Mouse (Mus musculus) spleen, adult 2 months (tissue): Measurements from ENCODE around the gene A830005F24Rik. TPM values are rescaled to one million over a fixed set of nuclear protein-coding genes. Genes with fewer than 3 reads are reported as not detected.

Experiments
- DNase-seq, 2 experiments: peaks; one replicate each; pipeline versions ENCODE4 v3.0.0 to v3.0.0-alpha.2; 2012 to 2021; ENCODE audit warnings: low spot score in 2 of 2, low read depth in 1 of 2
- H3K27ac ChIP-seq: fragments of 200-500 bp; 2 replicates; pipeline ENCODE4 v1.5.1; 2012; ENCODE audit warnings: low read length, inconsistent platforms; ENCODE audit not compliant: insufficient read depth
- H3K27me3 ChIP-seq: fragments of 200-500 bp; 2 replicates; pipeline ENCODE4 v1.6.1; 2012; ENCODE audit warnings: mild to moderate bottlenecking, moderate library complexity, low read length, inconsistent platforms; ENCODE audit not compliant: control insufficient read depth, insufficient read depth
- H3K36me3 ChIP-seq: fragments of 200-500 bp; 2 replicates; pipeline ENCODE4 v1.6.1; 2012; ENCODE audit warnings: mild to moderate bottlenecking, low read length, inconsistent platforms; ENCODE audit not compliant: control insufficient read depth, insufficient read depth
- H3K4me1 ChIP-seq: fragments of 200-500 bp; 2 replicates; pipeline ENCODE4 v1.6.1; 2011; ENCODE audit warnings: inconsistent platforms; ENCODE audit not compliant: control insufficient read depth, insufficient read depth, insufficient read length
- H3K4me3 ChIP-seq: fragments of 200-500 bp; 2 replicates; pipeline ENCODE4 v1.5.1; 2011; ENCODE audit warnings: mild to moderate bottlenecking, inconsistent platforms; ENCODE audit not compliant: insufficient read depth, insufficient read length; ENCODE audit errors: extremely low read depth
- CTCF ChIP-seq: fragments of 200-500 bp; IDR thresholded peaks from 2 replicates; pipeline ENCODE4 v1.5.1; 2011; ENCODE audit warnings: mild to moderate bottlenecking, inconsistent platforms; ENCODE audit not compliant: insufficient read depth, insufficient read length, insufficient replicate concordance; ENCODE audit errors: extremely low read depth
- POLR2A ChIP-seq: fragments of 200-500 bp; IDR thresholded peaks from 2 replicates; pipeline ENCODE4 v1.6.1; 2011; ENCODE audit warnings: low read depth, low read length, inconsistent platforms
- WGBS: fragments of 180-500 bp; shearing (Covaris S2); methylation state at CpG from one replicate; pipeline ENCODE4 v1.1.7; 2018; 5-methylcytosine and 5-hydroxymethylcytosine counted together
- polyA plus RNA-seq: library from polyadenylated mRNA; depleted of rRNA; stranded (reverse); fragments of >200 nt; gene quantifications from 2 replicates; pipeline ENCODE4 v1.2.3, GENCODE M21; 2012; rRNA removed

Gene A830005F24Rik
- polyA plus RNA-seq, 1 experiment = not detected

- WGBS = 41% methylated on average over 21 of the region's 21 CpGs
- peak in 1 of 2 experiments; percentile 9 for DNase-seq
- Histone ChIP-seq H3K27ac (peak overlapping the region; percentile 38), H3K4me3 (peak overlapping the region; percentile 37), H3K27me3 (no peaks in the 10 kb centered on the region), H3K4me1 (no peaks in the 10 kb centered on the region), H3K36me3 (no peaks in the 10 kb centered on the region)
- TF ChIP-seq CTCF (no peak), POLR2A (no peak)
Observed at GRCm38 (mm10) chr13:48552181-48553090, 39.1 kb downstream of the A830005F24Rik start.

DNA sequence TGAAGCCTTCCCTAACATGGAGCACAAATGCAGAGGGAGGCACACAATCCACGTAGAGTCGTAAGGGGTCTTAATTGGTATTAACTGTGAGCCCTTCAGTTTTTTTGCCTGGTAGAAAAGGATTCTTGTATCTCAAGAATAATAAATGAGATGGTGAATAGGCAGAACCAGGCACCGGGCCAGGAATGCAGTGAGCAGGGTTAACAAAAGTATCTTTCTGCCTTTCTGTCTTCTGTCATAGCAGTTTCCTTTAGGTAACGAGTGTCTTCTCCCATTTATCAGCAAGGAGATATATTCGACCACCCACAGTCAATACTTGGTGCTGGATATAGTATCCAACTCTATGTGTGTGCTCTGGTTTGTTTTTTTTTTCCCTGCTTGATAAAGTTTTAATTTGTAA, 40.1 kb downstream of the A830005F24Rik start:
- no peak for DNase-seq
- no peaks in the 10 kb centered on the region for H3K4me1 ChIP-seq
- no peak overlapping the region for H3K4me3 ChIP-seq
- no peaks in the 10 kb centered on the region for H3K36me3 ChIP-seq
- TF ChIP-seq CTCF (no peak), POLR2A (no peak)
- 88% methylated on average over 5 of the region's 5 CpGs for WGBS
- no peak overlapping the region for H3K27ac ChIP-seq
- no peaks in the 10 kb centered on the region for H3K27me3 ChIP-seq

GRCm38 (mm10) chr13:48554552-48554951, 41.2 kb downstream of the A830005F24Rik start:
- Histone ChIP-seq H3K4me3 (no peak overlapping the region), H3K36me3 (no peaks in the 10 kb centered on the region), H3K27ac (no peak overlapping the region), H3K27me3 (no peaks in the 10 kb centered on the region), H3K4me1 (no peaks in the 10 kb centered on the region)
- DNase-seq = no peak
- 92% methylated on average over 1 of the region's 1 CpGs for WGBS
- TF ChIP-seq CTCF (no peak), POLR2A (no peak)

- no peak for TF ChIP-seq CTCF
- Histone ChIP-seq H3K4me1 (no peaks in the 10 kb centered on the region), H3K36me3 (no peaks in the 10 kb centered on the region), H3K27ac (no peak overlapping the region), H3K27me3 (no peaks in the 10 kb centered on the region), H3K4me3 (no peak overlapping the region)
- no peak for DNase-seq
- 38% methylated on average over 1 of the region's 1 CpGs for WGBS
Observed at GRCm38 (mm10) chr13:48555976-48556375, 42.6 kb downstream of the A830005F24Rik start.

- WGBS = 92% methylated on average over 2 of the region's 2 CpGs
- no peak for DNase-seq
- no peaks in the 10 kb centered on the region for H3K27me3 ChIP-seq
- TF ChIP-seq CTCF (no peak), POLR2A (no peak)
- no peaks in the 10 kb centered on the region for H3K36me3 ChIP-seq
- no peak overlapping the region for H3K4me3 ChIP-seq
- no peak overlapping the region for H3K27ac ChIP-seq
- H3K4me1 ChIP-seq = no peaks in the 10 kb centered on the region; the same call in 1 of the 2 replicates
Observed at GRCm38 (mm10) chr13:48561481-48561880, 48.1 kb downstream of the A830005F24Rik start.

GRCm38 (mm10) chr13:48562336-48562735, 49.0 kb downstream of the A830005F24Rik start:
- H3K4me1 ChIP-seq = no peaks in the 10 kb centered on the region; the same call in 1 of the 2 replicates
- H3K36me3 ChIP-seq = no peaks in the 10 kb centered on the region
- 90% methylated on average over 5 of the region's 5 CpGs for WGBS
- DNase-seq = no peak
- no peak overlapping the region for H3K27ac ChIP-seq
- no peaks in the 10 kb centered on the region for H3K27me3 ChIP-seq
- TF ChIP-seq CTCF (no peak), POLR2A (no peak)
- H3K4me3 ChIP-seq = no peak overlapping the region

Other genes starting within 250 kb of the A830005F24Rik start
- gene Zfp169, start 119 bp upstream of the A830005F24Rik start, polyA plus RNA-seq = 9.9 and 10.1 TPM in 2 replicates
- 0.79 and 0.83 TPM in 2 replicates for gene Ptpdc1, start 112.1 kb downstream of the A830005F24Rik start, polyA plus RNA-seq
- 0.46 and 0.92 TPM in 2 replicates for gene Barx1, start 149.4 kb downstream of the A830005F24Rik start, polyA plus RNA-seq